Mouse (Mus musculus): ENCODE data around the gene Gm21719.
"Not testable (repeated sequence)": the region's sequence is repeated elsewhere in the genome, so short reads cannot be mapped to it uniquely, and the experiment has no call there.

Gm21719 gene

DNA sequence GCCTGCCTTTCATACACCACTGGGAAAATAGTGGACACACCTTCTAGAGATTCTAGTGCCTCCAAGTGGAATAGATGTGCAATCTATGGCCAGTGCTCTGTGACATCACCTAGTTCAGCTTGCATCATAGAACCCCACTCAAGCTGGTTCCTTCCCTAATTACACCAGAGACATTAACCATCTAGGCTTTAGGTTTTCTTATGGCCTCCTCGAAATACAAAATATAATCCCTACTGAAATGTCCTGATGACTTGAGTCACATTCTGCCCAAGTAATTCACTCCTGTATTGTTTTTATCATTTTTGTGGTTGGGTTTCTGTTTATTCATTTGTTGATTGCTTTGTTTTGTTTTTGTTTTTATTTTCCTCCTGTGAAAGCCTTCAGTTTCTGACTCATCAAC, at the start of gene Gm21719:
Gene Gm21719 (minus strand): TSS at position 101 of the 400 bp plus-strand sequence.
- DNase-seq = not testable (repeated sequence)
